Mouse (Mus musculus) liver, adult 2 months (tissue): Measurements from ENCODE around the gene Epx. TPM values are rescaled to one million over a fixed set of nuclear protein-coding genes. Genes with fewer than 3 reads are reported as not detected.

Source experiments
- DNase-seq: peaks from one replicate; pipeline ENCODE4 v3.0.0-alpha.2; 2011; ENCODE audit warnings: low read depth, low spot score; ENCODE audit errors: extremely low read depth
- H3K27ac ChIP-seq: fragments of 200-500 bp; replicated peaks from 2 replicates; pipeline ENCODE4 v1.5.1; 2012; ENCODE audit warnings: low read depth, mild to moderate bottlenecking, control low read depth, inconsistent platforms, low read length; ENCODE audit not compliant: insufficient read depth
- H3K27me3 ChIP-seq: fragments of 200-500 bp; 2 replicates; pipeline ENCODE4 v1.6.1; 2012; ENCODE audit warnings: mild to moderate bottlenecking, moderate library complexity, low read length, inconsistent platforms; ENCODE audit not compliant: control insufficient read depth, insufficient read depth
- H3K36me3 ChIP-seq: fragments of 200-500 bp; 2 replicates; pipeline ENCODE4 v1.6.1; 2012; ENCODE audit warnings: low read length, inconsistent platforms; ENCODE audit not compliant: control insufficient read depth, insufficient read depth
- H3K4me1 ChIP-seq: fragments of 200-500 bp; 2 replicates; pipeline ENCODE4 v1.6.1; 2011; ENCODE audit warnings: low read length; ENCODE audit not compliant: control insufficient read depth, insufficient read depth
- H3K4me3 ChIP-seq: fragments of 200-500 bp; 2 replicates; pipeline ENCODE4 v1.5.1; 2011; ENCODE audit warnings: low read depth, mild to moderate bottlenecking, control low read depth, low read length, moderate library complexity; ENCODE audit not compliant: insufficient read depth
- H3K79me2 ChIP-seq: fragments of 200-500 bp; 2 replicates; pipeline ENCODE4 v1.6.1; 2012; ENCODE audit warnings: inconsistent platforms, mild to moderate bottlenecking, low read length, moderate library complexity; ENCODE audit not compliant: control insufficient read depth, insufficient read depth
- H3K9ac ChIP-seq: fragments of 200-500 bp; 2 replicates; pipeline ENCODE4 v1.6.1; 2012; ENCODE audit warnings: low read depth, mild to moderate bottlenecking, control low read depth, inconsistent platforms, low read length
- CTCF ChIP-seq: fragments of 200-500 bp; IDR thresholded peaks from 2 replicates; pipeline ENCODE4 v1.5.1; 2011; ENCODE audit warnings: low read depth, low read length, control low read depth
- POLR2A ChIP-seq: fragments of 200-500 bp; IDR thresholded peaks from 2 replicates; pipeline ENCODE4 v1.6.1; 2011; ENCODE audit warnings: low read length, control low read depth; ENCODE audit not compliant: insufficient read depth; ENCODE audit errors: extremely low read depth
- WGBS: fragments of 180-500 bp; shearing (Covaris S2); methylation state at CpG from one replicate; pipeline ENCODE4 v1.1.7; 2018; 5-methylcytosine and 5-hydroxymethylcytosine counted together
- polyA plus RNA-seq: library from polyadenylated mRNA; depleted of rRNA; stranded (reverse); fragments of >200 nt; gene quantifications from 2 replicates; pipeline ENCODE4 v1.2.3, GENCODE M21; 2012
- total RNA-seq: library from RNA; depleted of rRNA; stranded (reverse); fragments of >200 nt; gene quantifications from 2 replicates; pipeline ENCODE4 v1.2.3, GENCODE M21; 2014

Gene Epx
- total and polyA plus RNA-seq, 2 experiments: not detected

DNA sequence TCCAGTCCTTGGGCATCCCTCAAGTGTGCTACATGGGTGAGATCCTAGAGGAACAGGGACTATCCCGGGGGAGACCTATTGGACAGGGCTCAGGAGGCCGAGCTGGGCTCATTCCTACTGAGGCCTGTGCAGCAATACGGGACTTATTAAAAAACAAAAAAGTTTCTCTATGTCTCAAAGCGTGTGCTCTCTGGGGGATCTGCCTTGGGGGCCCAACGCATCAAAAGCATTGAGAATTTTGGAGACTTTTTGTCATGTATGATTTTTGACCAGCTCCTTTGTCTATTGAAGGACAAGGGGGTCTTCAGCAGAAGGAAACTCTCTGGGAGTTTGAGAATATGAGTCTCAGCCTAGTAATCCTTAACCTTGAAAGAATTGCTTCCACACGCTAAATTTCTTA, 16.8 kb upstream of the Epx start, which contains the start of gene Olfr462:
TSS of gene Olfr462 (minus strand) at position 101 of the 400 bp plus-strand sequence.
- TF ChIP-seq CTCF: no peak
- no peak for TF ChIP-seq POLR2A
- no peaks in the 10 kb centered on the region for H3K4me1 ChIP-seq
- no peaks in the 10 kb centered on the region for H3K27me3 ChIP-seq
- no peak within 1 kb of the TSS for H3K27ac ChIP-seq
- H3K79me2 ChIP-seq: no peaks in the 10 kb centered on the region
- DNase-seq: no peak
- H3K36me3 ChIP-seq: no peaks in the 10 kb centered on the region
- no peak within 1 kb of the TSS for H3K9ac ChIP-seq
- H3K4me3 ChIP-seq: no peak within 1 kb of the TSS
- 88% methylated on average over 6 of the region's 6 CpGs for WGBS

GRCm38 (mm10) chr11:87884856-87885255, 9.5 kb upstream of the Epx start:
- no peak overlapping the region for H3K27ac ChIP-seq
- WGBS: 68% methylated on average over 5 of the region's 5 CpGs
- H3K9ac ChIP-seq: no peak overlapping the region
- no peak for DNase-seq
- no peaks in the 10 kb centered on the region for H3K36me3 ChIP-seq
- no peak overlapping the region for H3K4me3 ChIP-seq
- H3K27me3 ChIP-seq: no peaks in the 10 kb centered on the region
- H3K79me2 ChIP-seq: no peaks in the 10 kb centered on the region
- no peak for TF ChIP-seq CTCF
- TF ChIP-seq POLR2A: no peak
- no peaks in the 10 kb centered on the region for H3K4me1 ChIP-seq

DNA sequence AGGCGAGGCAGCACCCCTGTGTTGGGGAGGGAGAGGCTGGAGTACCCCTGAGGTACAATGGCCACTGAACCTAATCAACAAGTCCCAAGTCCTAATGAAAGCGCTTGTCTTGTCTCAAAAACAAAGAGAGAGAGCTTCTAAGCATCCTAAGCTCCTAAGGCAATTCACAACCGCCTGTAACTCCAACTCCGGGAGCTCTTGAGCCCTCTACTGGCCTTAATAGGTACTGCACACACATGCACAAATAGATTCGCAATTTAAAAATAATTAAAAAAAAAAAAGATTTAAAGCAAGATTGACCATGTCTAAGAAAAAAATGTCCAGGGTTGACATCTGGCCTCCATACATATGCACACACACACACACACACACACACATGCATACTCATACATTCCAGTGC, 8.2 kb upstream of the Epx start:
- peak; percentile 9 for DNase-seq
- H3K27me3 ChIP-seq: no peaks in the 10 kb centered on the region
- H3K4me3 ChIP-seq: no peak overlapping the region
- H3K36me3 ChIP-seq: no peaks in the 10 kb centered on the region
- peak; percentile 4; the same call in 1 of the 2 replicates for TF ChIP-seq CTCF
- no peak for TF ChIP-seq POLR2A
- 42% methylated on average over 5 of the region's 5 CpGs for WGBS
- H3K4me1 ChIP-seq: no peaks in the 10 kb centered on the region
- H3K9ac ChIP-seq: no peak overlapping the region
- no peak overlapping the region for H3K27ac ChIP-seq
- no peaks in the 10 kb centered on the region for H3K79me2 ChIP-seq

GRCm38 (mm10) chr11:87881714-87882113, 6.4 kb upstream of the Epx start:
- Histone ChIP-seq H3K27me3 (no peaks in the 10 kb centered on the region), H3K4me1 (no peaks in the 10 kb centered on the region), H3K9ac (no peak overlapping the region), H3K36me3 (no peaks in the 10 kb centered on the region), H3K4me3 (no peak overlapping the region), H3K79me2 (no peaks in the 10 kb centered on the region), H3K27ac (no peak overlapping the region)
- 67% methylated on average over 4 of the region's 4 CpGs for WGBS
- TF ChIP-seq POLR2A (no peak), CTCF (no peak)
- no peak for DNase-seq

DNA sequence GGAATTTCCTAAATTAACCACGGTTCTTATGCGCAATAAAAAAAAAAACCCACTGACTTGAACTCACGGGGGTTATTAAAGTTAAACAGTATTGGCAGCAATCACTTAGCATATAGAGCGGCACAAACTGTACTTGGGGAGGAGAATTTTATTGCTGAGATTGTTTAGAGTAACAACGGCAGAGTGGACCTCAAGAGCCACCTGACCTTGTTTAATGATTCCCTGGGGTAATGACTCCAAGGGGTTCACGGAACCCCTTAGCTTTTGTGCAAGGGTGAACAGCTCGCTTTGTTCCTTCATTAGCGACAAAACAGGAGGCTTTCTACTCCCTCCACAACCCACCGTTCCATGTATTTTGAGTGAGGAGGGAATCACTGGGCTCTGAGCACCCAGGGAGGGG, 4.5 kb upstream of the Epx start:
- H3K36me3 ChIP-seq: no peaks in the 10 kb centered on the region
- no peak overlapping the region for H3K4me3 ChIP-seq
- no peak overlapping the region for H3K9ac ChIP-seq
- no peak overlapping the region for H3K27ac ChIP-seq
- no peak for DNase-seq
- WGBS: 80% methylated on average over 9 of the region's 9 CpGs
- no peaks in the 10 kb centered on the region for H3K4me1 ChIP-seq
- TF ChIP-seq CTCF (no peak), POLR2A (no peak)
- no peaks in the 10 kb centered on the region for H3K79me2 ChIP-seq
- H3K27me3 ChIP-seq: no peaks in the 10 kb centered on the region

DNA sequence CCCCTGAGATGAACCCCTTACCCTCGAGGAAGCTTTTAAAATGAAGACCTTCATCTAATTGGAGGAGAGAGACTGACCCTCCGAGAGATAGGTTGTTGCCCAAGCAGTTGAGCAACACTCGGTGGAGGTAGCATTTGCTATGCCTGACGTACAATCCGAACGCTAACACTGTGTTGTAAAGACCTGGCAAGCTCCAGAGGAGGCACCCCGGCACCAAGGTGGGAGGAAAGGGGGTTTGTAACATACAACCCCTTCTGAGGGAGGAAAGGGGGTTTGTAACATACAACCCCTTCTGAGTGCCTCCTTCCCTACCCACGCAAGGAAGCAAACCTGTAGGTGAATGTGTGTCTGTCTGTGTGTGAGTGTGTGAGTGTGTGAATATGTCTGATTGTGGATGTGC, 3.6 kb downstream of the Epx start:
- no peaks in the 10 kb centered on the region for H3K36me3 ChIP-seq
- no peak overlapping the region for H3K27ac ChIP-seq
- no peak overlapping the region for H3K4me3 ChIP-seq
- no peaks in the 10 kb centered on the region for H3K79me2 ChIP-seq
- H3K9ac ChIP-seq: no peak overlapping the region
- TF ChIP-seq CTCF (no peak), POLR2A (no peak)
- 27% methylated on average over 8 of the region's 8 CpGs for WGBS
- no peak for DNase-seq
- 0 out of 2 replicates have a peak, but pooled peaks cover 3% of the 10 kb centered on the region for H3K27me3 ChIP-seq
- H3K4me1 ChIP-seq: no peaks in the 10 kb centered on the region
